Mouse (Mus musculus) urinary bladder, postnatal 25 days (tissue): Measurements from ENCODE around the gene St6gal1.

Experiments used
- DNase-seq: peaks from one replicate; pipeline ENCODE4 v3.0.0; 2022; ENCODE audit warnings: low spot score

St6gal1 gene

GRCm38 (mm10) chr16:23274606-23275310 lies 50.2 kb downstream of the St6gal1 start:
- DNase-seq, result no peak

GRCm38 (mm10) chr16:23275661-23276060 lies 51.1 kb downstream of the St6gal1 start:
- no peak for DNase-seq

GRCm38 (mm10) chr16:23279879-23280741 lies 55.6 kb downstream of the St6gal1 start:
- no peak for DNase-seq

- no peak for DNase-seq
Measured at GRCm38 (mm10) chr16:23280742-23281090, 56.2 kb downstream of the St6gal1 start.

- DNase-seq, result no peak
Measured at GRCm38 (mm10) chr16:23282241-23282640, 57.7 kb downstream of the St6gal1 start.

GRCm38 (mm10) chr16:23282941-23283340 lies 58.4 kb downstream of the St6gal1 start:
- no peak for DNase-seq

- no peak for DNase-seq
Measured at GRCm38 (mm10) chr16:23283677-23284076, 59.1 kb downstream of the St6gal1 start.

- no peak for DNase-seq
Measured at GRCm38 (mm10) chr16:23284470-23285394, 60.2 kb downstream of the St6gal1 start.

DNA sequence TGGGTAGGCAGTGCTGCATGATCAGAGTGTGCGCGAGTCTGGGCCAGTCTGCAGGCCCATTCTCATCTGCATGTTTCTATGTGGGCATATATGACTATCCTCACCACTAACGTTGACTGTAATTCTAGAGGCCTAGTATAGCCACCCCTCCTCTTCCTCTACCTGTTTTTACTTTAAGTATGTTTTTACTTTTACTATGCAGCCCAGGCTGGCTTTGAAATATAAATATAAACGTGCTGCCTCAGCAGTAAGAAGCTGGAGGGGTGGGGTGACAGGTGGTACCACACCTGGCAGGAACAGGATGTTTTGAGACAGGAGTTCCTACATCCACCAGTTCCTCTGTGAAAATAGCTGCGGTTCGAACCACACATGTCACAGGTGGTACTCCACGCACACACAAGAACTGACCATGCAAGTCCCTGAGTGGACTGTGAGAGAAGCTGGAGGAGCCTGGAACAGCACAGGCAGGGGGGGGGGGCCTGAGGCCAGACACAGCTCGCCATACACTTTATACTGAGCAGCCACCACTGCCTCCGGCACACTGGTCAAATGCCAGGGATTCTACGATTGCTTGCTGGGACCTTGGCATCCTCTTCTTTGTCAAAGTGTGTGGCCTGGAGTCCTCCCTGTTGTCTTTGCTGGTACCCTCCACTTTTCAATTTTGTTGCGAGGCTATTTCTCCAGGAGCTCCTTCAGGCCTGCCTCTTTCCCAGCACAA lies 62.0 kb downstream of the St6gal1 start:
- DNase-seq, result no peak

GRCm38 (mm10) chr16:23287312-23288040 lies 62.9 kb downstream of the St6gal1 start:
- no peak for DNase-seq

DNA sequence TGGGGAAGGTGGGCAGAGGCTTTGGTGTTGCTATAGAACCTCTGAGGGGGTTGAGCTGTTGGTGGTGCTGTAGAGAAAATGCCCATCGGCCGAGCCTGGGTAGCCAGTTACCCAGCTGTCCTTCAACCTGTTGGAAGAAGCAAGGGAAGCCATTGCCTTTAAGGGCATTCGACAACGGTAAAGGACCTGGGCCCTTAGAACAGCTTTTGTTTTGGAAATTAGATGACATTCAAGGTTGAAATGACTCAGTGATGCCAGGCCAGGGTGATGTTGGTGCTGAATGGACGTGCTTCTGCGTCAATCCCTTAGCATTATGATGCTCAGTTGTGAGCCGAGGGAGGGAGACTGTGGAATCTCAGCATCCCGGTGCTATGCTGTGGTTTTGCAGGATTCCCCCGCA lies 63.6 kb downstream of the St6gal1 start:
- DNase-seq, result no peak

GRCm38 (mm10) chr16:23289424-23289823 lies 64.9 kb downstream of the St6gal1 start:
- no peak for DNase-seq

DNA sequence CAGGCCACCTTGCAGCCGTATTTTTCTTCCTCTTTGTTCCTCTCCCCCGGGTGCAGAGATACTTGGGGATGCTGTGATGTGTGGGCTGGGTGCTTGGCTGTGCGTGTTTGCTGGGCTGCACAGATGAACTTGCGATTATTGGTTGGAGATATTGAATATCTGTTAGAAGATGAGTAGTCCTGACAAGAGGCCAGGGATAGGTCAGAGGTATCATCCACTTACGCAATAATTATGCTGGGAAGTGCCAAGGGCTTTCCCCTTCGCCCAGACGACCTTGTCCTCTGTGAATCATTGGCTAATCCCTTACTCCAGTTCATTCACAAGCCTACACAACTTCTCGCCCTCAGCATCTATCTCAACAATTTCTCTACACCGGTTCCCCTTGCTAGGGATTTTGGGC lies 65.6 kb downstream of the St6gal1 start:
- no peak for DNase-seq

DNA sequence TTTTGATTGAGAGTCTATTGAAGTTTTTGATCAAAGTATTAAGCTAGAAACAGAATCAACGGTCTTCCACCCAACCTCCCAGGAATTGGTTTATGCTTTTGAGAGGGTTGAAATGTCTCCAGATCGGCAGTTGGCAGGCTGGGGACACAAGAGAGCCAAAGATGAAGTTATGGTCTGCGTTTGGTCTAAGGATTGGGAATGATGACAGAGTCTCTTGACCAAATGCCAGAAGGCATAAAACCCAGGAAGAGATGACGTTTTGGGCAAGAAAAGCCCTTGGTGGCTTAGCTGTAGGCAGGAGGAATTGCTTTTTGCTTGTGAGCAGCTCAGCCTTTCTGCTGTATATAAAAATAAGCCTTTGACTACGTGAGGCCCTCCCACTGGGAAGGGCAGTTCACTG lies 67.0 kb downstream of the St6gal1 start:
- no peak for DNase-seq

GRCm38 (mm10) chr16:23294236-23294635 lies 69.7 kb downstream of the St6gal1 start:
- no peak for DNase-seq

GRCm38 (mm10) chr16:23294747-23295146 lies 70.2 kb downstream of the St6gal1 start:
- no peak for DNase-seq

DNA sequence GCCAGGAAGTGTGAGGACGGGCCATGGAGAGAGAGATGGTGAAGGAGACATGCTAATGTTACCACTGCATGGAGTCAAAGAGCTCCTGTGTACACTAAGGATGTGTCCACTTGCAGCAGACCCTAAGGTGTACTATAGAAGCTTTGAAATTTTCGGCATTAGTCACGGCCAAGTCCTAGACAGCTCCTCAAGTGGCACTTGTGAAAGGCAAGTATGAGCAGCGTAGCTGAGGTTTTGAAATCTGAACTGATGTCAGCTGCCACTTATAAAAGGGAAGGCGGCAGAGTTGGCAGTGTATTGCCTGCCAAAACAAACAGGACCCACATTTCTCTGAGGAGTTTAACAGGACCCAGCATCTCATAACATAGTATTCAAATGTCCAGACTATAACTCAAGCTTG lies 71.2 kb downstream of the St6gal1 start:
- DNase-seq, result no peak

DNA sequence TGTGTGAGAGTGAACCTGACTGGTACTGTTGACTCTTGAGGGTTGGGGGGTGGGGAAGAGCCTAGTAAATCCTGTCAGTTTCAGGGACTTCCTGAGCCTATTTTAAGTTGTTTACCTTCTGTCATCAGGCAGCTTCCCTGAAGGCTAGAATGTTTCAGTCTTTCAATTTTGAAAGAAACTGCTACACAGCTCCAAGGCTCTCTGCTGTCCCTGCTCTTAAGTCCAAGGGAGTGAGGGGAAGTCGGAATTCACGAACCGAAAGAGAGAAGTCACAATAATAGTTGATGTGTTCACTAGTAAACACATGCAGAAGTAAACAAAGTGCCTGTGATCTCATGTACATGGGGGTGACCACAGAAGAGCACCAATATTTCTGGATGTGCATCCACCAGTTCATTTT lies 72.2 kb downstream of the St6gal1 start:
- DNase-seq, result no peak

DNA sequence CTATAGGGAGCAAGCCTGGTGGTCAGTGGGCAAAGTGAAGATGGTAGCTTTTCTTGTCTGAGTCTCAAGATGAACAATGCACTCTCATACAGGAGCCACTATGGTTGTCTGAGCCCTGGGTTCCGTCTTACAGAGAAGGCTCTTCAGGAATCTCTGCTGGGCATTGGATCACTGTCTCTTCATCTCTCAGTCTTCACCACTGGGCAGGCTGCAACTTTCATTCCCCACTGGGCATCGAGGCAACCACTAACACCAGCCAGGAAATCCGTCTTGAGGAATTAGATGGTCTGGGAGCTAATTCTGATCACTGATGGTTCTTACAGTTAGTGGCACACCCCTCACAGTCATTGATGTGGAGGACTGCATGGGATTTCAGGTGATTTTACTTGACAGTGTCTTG lies 73.9 kb downstream of the St6gal1 start:
- DNase-seq, result no peak

DNA sequence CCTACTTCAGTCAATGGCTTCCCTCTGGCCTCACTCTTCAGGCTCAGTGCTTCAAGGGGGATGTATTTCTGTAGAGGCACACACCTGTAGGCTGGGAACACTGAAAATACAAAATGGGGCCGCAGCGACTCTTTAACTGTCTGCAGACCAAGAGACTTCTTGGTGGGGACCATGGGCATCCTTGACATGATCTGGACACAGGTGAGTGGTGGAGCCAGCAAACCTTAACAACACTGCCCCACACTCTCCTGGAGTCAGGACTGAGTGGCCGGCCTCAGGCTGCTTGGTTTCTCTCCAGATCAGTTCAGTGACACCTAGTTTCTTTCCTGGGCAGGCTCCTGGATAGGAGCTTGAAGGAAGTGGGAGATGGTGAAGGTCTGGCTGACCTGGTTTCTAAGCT lies 74.4 kb downstream of the St6gal1 start:
- DNase-seq, result no peak
